Mouse (Mus musculus) activated CD4-positive, CD25-positive, alpha-beta regulatory T cell, adult 4 months (primary cell): ENCODE measurements around the gene Hsd17b7. TPM values are rescaled to one million over a fixed set of nuclear protein-coding genes. Genes with fewer than 3 reads are reported as not detected.

Experiments
- ATAC-seq: one replicate; pipeline ENCODE4 v1.8.0; 2017
- polyA plus RNA-seq, 2 experiments: library from polyadenylated mRNA; unstranded; fragments of 100-300 nt; shearing (Covaris generic); gene quantifications; one replicate each; pipeline ENCODE4 v1.2.1; 2017

Hsd17b7 gene
- polyA plus RNA-seq, 2 experiments from 2014 or later = 6.2 to 12.0 TPM

GRCm38 (mm10) chr1:169934005-169934725, 34.9 kb downstream of the Hsd17b7 start:
- no peak for ATAC-seq

- ATAC-seq = no peak
Observed at GRCm38 (mm10) chr1:169932122-169932746, 36.8 kb downstream of the Hsd17b7 start.

GRCm38 (mm10) chr1:169931698-169932097, 37.3 kb downstream of the Hsd17b7 start:
- no peak for ATAC-seq

- no peak for ATAC-seq
Observed at GRCm38 (mm10) chr1:169928454-169928971, 40.5 kb downstream of the Hsd17b7 start, which contains the start of gene Ccdc190. Ccdc190 (plus strand) TSS chr1:169928648.

- no peak for ATAC-seq
Observed at GRCm38 (mm10) chr1:169927753-169928369, 41.2 kb downstream of the Hsd17b7 start.

GRCm38 (mm10) chr1:169924567-169924966, 44.5 kb downstream of the Hsd17b7 start:
- ATAC-seq = no peak

- no peak for ATAC-seq
Observed at GRCm38 (mm10) chr1:169921710-169922211, 47.3 kb downstream of the Hsd17b7 start.

GRCm38 (mm10) chr1:169919211-169919610, 49.8 kb downstream of the Hsd17b7 start:
- peak; percentile 28 for ATAC-seq

GRCm38 (mm10) chr1:169917998-169918397, 51.0 kb downstream of the Hsd17b7 start:
- ATAC-seq = no peak

- no peak for ATAC-seq
Observed at GRCm38 (mm10) chr1:169917115-169917796, 51.8 kb downstream of the Hsd17b7 start.

GRCm38 (mm10) chr1:169916659-169917058, 52.4 kb downstream of the Hsd17b7 start:
- ATAC-seq = no peak

GRCm38 (mm10) chr1:169911526-169911925, 57.5 kb downstream of the Hsd17b7 start:
- no peak for ATAC-seq

- ATAC-seq = no peak
Observed at GRCm38 (mm10) chr1:169910751-169911150, 58.3 kb downstream of the Hsd17b7 start.

- ATAC-seq = no peak
Observed at GRCm38 (mm10) chr1:169909659-169910058, 59.4 kb downstream of the Hsd17b7 start.

- no peak for ATAC-seq
Observed at GRCm38 (mm10) chr1:169909163-169909562, 59.9 kb downstream of the Hsd17b7 start.

GRCm38 (mm10) chr1:169900771-169901336, 68.2 kb downstream of the Hsd17b7 start:
- ATAC-seq = no peak

Other genes starting within 250 kb of the Hsd17b7 start
- gene Rgs4, start 221.6 kb downstream of the Hsd17b7 start, polyA plus RNA-seq = not detected
- not detected for gene Ccdc190, start 40.6 kb downstream of the Hsd17b7 start, polyA plus RNA-seq
- gene Ddr2, start 141.5 kb upstream of the Hsd17b7 start, polyA plus RNA-seq = under 1 TPM in 1 of 2 experiments, not detected in 1; 0.08 TPM
- gene Uap1, start 205.7 kb upstream of the Hsd17b7 start, polyA plus RNA-seq = 10 to 100 TPM; 17.0 to 17.3 TPM
- 10 to 100 TPM; 13.8 to 13.9 TPM for gene Uhmk1, start 246.2 kb upstream of the Hsd17b7 start, polyA plus RNA-seq